Mouse (Mus musculus) megakaryocyte, embryonic 14.5 days (primary cell): ENCODE results near the gene Taar4.

Experiments
- FLI1 ChIP-seq: IDR thresholded peaks from 2 replicates; pipeline ENCODE4 v1.6.1; 2012; ENCODE audit warnings: low read length, inconsistent platforms, mixed read lengths
- GATA1 ChIP-seq: IDR thresholded peaks from 3 replicates; pipeline ENCODE4 v1.6.1; 2012; ENCODE audit warnings: mixed read lengths, low read length, inconsistent platforms, borderline replicate concordance

DNA sequence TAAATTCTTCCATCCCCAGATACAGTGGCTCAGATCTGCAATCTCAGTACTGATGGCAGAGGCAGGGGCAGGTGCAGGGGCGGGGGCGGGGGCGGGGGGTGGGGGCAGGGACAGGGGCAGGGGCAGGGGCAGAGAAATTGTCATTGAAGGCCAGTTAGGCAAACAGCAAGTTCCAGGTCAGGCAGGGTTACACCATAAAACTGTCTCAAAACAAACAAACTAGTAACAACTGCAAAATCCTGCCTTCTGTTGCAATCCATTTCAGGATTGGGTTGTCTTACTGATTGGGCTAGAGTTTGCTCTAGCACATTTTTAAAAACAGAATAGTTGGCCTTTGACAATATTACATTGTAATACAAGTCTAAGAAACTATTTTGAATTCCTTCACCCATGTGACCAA lies 37.8 kb upstream of the Taar4 start:
- TF ChIP-seq GATA1 (no peak), FLI1 (no peak)
